Mouse (Mus musculus) heart, embryonic 15.5 days (tissue): ENCODE measurements around the gene 2610001J05Rik. TPM values are rescaled to one million over a fixed set of nuclear protein-coding genes. Genes with fewer than 3 reads are reported as not detected.

Source experiments
- ATAC-seq: fragments of 200-750 bp; cut with Nextera tagmentation; replicated peaks from 2 replicates; pipeline ENCODE4 v1.8.0; 2017; ENCODE audit warnings: low read depth, moderate TSS enrichment; ENCODE audit not compliant: insufficient number of reproducible peaks, insufficient read depth, low FRiP score
- H3K27ac ChIP-seq: fragments of 300-500 bp; sonication (generic); 2 replicates; pipeline ENCODE4 v1.5.1; 2015; ENCODE audit warnings: mild to moderate bottlenecking, inconsistent platforms
- H3K27me3 ChIP-seq: fragments of 300-500 bp; sonication (generic); 2 replicates; pipeline ENCODE4 v1.6.1; 2015; ENCODE audit warnings: inconsistent platforms
- H3K36me3 ChIP-seq: fragments of 300-500 bp; sonication (generic); 2 replicates; pipeline ENCODE4 v1.6.1; 2015; ENCODE audit warnings: mild to moderate bottlenecking, inconsistent platforms
- H3K4me1 ChIP-seq: fragments of 300-500 bp; sonication (generic); replicated peaks from 2 replicates; pipeline ENCODE4 v1.6.1; 2015; ENCODE audit warnings: inconsistent platforms
- H3K4me2 ChIP-seq: fragments of 300-500 bp; sonication (generic); 2 replicates; pipeline ENCODE4 v1.6.1; 2015; ENCODE audit warnings: inconsistent platforms, mild to moderate bottlenecking, moderate library complexity
- H3K4me3 ChIP-seq: fragments of 300-500 bp; sonication (generic); 2 replicates; pipeline ENCODE4 v1.5.1; 2015; ENCODE audit warnings: mild to moderate bottlenecking, inconsistent platforms
- H3K9ac ChIP-seq: fragments of 300-500 bp; sonication (generic); 2 replicates; pipeline ENCODE4 v1.6.1; 2015; ENCODE audit warnings: mild to moderate bottlenecking, inconsistent platforms
- H3K9me3 ChIP-seq: fragments of 300-500 bp; sonication (generic); replicated peaks from 2 replicates; pipeline ENCODE4 v1.6.1; 2016; ENCODE audit warnings: inconsistent platforms
- WGBS: fragments of 180-500 bp; shearing (Covaris S2); methylation state at CpG from one replicate; pipeline ENCODE4 v1.1.7; 2015; ENCODE audit warnings: mixed read lengths; 5-methylcytosine and 5-hydroxymethylcytosine counted together
- polyA plus RNA-seq: library from polyadenylated mRNA; unstranded; fragments of >200 nt; fragmentation: Nextera tagmentation; extraction: Ambion mirVana; gene quantifications from 2 replicates; pipeline ENCODE4 v1.2.1, GENCODE M21; 2015

The 2610001J05Rik gene
- polyA plus RNA-seq, 1 experiment from 2014 or later: 118 TPM

- WGBS: 61% methylated on average over 1 of the region's 1 CpGs
- Histone ChIP-seq H3K4me2 (no peak overlapping the region), H3K27me3 (no peaks in the 10 kb centered on the region), H3K4me1 (no peaks in the 10 kb centered on the region), H3K9me3 (no peaks in the 10 kb centered on the region), H3K36me3 (no peaks in the 10 kb centered on the region), H3K27ac (no peak overlapping the region), H3K4me3 (no peak overlapping the region), H3K9ac (no peak overlapping the region)
- no peak for ATAC-seq
These were observed 42.4 kb downstream of the 2610001J05Rik start for GRCm38 (mm10) chr6:13828877-13829276.

Other genes with a start within 250 kb of the 2610001J05Rik start
- gene Bmt2, start 193.6 kb downstream of the 2610001J05Rik start, polyA plus RNA-seq: 15.3 and 15.5 TPM in 2 replicates
- 3.1 and 3.9 TPM in 2 replicates for gene Gpr85, start 31.6 kb downstream of the 2610001J05Rik start, polyA plus RNA-seq